Mouse (Mus musculus): ENCODE data around the gene Btbd9.
"Not testable (repeated sequence)": the region's sequence is repeated elsewhere in the genome, so short reads cannot be mapped to it uniquely, and the experiment has no call there.

Gene Btbd9

DNA sequence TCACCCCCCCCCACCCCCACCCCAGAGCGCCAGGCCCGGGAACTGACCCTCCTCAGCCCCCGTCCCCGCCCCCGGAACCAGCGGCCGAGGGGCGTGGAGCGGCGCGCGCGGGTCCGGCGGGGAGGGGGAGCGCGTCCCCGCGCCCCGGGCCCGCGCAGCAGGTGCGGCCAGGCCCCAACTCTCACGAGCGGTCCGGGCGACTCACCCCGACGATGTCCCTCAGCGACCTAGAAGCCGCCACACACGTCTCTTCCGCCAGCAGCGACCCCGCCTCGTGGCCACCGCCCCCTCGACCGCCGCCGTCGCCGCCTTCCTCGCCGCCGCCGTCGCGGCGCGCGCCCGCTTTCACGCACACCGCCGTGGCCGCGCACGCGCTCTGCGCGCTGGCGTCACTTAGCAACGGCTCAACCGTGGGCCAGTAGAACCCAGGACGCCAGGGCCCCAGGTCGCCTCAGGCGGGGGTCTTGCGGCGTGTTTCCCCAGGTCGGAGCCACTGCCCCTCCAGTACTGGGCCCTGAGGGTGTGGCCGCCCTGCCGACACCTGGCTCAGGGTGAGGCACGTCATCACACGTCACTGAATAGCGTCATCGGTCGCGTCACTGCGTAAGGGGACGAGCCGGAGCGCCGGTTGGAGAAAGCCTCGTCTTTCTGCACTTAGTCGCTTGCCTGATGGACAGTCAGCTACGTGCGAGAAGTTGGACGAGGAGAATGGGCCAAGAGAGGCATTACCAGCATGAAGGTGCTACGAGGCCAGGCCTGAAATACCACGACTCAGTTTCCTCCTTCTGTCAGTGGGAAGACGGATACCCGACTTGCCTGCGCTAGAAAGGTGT is at the start of gene Btbd9:
Gene Btbd9 (minus strand): TSS at position 548 of the 833 bp plus-strand sequence.
- DNase-seq = peak; percentile 96 to 99

GRCm38 (mm10) chr17:30624132-30624531 is 47.8 kb upstream of the Btbd9 start, which contains the start of gene Dnah8:
Gene Dnah8, plus strand, starts transcription at chr17:30624354.
- DNase-seq = not testable (repeated sequence)

GRCm38 (mm10) chr17:30623200-30623599 is 46.9 kb upstream of the Btbd9 start:
- no peak for DNase-seq

DNA sequence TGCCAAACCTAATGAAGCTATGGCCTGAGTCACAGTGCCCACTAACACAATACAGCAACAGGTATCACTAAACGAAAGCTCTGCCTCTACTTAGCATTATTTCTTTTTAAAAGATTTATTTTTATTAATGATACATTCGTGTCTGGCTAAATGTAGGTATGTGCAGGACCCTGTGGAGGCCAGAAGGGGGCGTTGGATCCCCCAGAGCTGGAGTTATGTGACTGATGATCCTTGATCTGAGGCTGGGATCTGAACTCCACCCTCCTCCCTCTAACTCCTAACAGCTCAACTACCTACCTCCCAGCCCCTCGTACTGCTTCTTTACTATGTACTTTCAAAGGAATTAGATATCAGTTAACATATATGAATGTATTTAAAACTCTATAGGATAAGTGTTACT is 45.2 kb upstream of the Btbd9 start:
- no peak for DNase-seq

GRCm38 (mm10) chr17:30620548-30620947 is 44.3 kb upstream of the Btbd9 start:
- DNase-seq = no peak

GRCm38 (mm10) chr17:30619153-30619552 is 42.9 kb upstream of the Btbd9 start:
- DNase-seq = no peak

- DNase-seq = no peak
Observed at GRCm38 (mm10) chr17:30618136-30618891, 42.0 kb upstream of the Btbd9 start.

DNA sequence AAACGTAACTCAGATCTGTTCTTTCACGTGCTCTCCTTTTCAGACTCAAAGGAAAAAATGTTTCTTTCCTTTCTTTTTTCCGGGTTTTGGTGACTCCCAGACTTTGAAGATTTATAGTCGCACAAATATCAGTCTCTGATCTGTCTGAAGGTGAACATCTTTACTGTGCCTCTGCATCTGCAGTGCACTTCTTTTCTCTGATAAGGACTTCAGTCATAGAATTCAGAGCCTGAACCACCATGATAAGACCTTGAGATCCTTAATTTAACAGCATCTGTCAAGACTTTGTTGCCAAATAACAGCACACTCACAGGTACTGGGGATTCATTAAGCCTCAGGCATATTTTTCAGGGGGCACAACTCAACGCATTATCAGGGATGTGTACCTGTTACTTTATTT is 39.9 kb upstream of the Btbd9 start:
- no peak for DNase-seq

- DNase-seq = no peak
Observed at GRCm38 (mm10) chr17:30613350-30613749, 37.1 kb upstream of the Btbd9 start.

DNA sequence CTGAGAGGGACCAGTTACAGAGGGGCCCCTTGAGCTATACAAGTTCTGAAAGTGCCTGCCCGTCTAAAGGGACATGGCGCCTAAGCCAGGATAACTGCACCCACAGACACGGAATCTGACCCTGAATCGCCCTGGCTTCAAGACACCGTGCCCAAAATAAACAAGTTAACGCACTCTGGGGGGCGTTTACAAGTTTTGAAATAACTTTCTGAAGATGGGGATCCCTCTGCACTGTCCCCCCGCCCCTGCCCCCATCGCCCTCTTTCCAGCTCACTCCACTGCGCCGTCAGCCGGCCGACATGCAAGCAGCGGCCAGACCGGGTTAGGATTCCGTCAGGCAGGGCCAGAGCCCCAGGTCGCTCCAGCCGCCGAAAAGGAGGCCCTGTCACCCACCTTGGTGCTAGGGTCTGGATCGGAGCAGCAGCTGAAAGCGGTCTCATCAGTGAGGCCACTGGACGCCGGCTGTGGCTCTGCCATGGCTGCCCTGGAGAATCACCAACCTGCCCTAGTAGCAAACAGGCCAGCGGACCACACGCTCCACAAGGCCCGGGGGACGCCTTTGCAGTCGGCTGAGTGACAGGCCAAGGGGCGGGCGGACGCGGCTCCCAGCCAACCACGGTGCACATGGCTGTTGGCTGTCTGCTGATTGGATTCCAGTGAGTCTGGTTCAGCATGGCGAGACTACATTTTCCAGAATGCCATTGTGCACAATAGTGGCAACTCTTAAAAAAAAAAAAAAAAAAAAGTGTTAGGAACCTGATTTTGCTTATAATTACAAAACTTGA is 36.0 kb upstream of the Btbd9 start:
- DNase-seq = peak; percentile 100

- DNase-seq = no peak
Observed at GRCm38 (mm10) chr17:30611221-30612074, 35.2 kb upstream of the Btbd9 start.

- DNase-seq = no peak
Observed at GRCm38 (mm10) chr17:30610739-30611138, 34.5 kb upstream of the Btbd9 start.

GRCm38 (mm10) chr17:30609980-30610307 is 33.7 kb upstream of the Btbd9 start:
- DNase-seq = no peak

DNA sequence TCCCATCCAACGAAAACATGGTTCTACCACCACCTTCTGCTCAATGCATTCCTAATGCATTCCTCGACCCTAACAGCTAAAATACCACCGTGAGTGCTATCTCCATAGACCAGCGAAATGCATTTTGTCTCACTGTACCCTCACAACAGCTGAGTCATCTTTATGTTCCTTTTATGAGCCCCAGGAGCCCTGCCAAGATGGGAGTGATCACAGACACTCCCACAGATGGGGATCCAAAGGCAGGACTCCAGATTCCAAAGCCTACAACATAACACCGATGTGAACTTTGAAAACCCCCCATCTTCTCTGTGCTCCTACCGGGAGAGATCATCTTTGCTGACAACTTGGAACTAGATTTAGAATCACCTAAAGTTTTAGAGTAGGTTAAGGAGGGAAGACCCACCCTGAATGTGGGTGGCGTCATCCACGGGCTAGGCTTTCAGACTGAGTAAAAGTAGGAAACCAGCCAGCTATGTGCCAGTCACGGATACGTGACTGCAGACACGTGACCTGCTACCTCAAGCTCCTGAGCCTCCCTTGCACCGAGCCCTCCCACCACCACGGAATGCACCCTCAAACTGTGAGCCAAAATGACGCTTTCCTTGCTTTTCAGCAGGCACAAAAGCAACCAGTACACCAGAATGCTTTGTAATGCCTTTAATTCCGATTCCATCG is 33.2 kb upstream of the Btbd9 start:
- DNase-seq = no peak

GRCm38 (mm10) chr17:30607909-30608495 is 31.7 kb upstream of the Btbd9 start:
- DNase-seq = no peak

- no peak for DNase-seq
Observed at GRCm38 (mm10) chr17:30607330-30607729, 31.0 kb upstream of the Btbd9 start.

DNA sequence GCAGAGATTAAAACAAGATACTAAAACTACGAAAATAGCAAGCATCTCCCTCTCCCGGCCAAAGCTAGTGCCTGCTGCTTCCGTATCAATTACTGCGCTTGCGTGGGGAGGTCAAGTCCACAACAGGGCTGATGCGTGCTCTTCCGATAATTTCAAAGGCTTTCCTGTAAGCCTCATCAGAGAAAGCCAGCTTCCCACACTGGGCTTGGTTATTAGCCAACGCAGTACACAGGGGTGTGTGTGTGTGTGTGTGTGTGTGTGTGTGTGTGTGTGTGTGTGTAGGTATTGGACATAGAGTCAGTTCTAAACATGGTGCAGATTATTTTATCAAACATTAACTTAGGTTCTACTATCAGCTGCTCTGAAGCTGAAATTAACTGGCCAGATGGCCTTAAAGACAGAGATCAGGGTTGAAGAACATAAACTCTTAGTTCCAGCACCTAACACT is 30.4 kb upstream of the Btbd9 start:
- no peak for DNase-seq

DNA sequence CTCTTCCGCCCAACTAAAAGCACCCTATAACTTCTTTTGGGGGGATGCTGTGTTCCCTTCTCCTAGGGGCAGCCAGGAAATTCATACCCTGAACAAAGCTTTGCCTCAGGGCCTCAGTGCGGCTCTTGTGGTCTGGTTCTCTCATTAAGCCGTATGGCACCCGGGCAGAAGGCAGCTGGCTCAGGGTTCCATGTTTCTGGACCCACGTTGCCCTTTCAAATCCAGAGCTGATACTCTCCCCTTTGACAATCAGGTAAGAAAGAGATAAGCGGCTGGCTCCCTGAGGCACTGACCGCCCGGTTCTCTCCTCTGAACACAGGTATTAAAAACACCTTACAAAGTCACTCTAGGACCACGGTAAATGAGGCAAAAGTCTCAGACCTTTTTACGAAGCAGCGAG is 29.9 kb upstream of the Btbd9 start:
- DNase-seq = no peak

DNA sequence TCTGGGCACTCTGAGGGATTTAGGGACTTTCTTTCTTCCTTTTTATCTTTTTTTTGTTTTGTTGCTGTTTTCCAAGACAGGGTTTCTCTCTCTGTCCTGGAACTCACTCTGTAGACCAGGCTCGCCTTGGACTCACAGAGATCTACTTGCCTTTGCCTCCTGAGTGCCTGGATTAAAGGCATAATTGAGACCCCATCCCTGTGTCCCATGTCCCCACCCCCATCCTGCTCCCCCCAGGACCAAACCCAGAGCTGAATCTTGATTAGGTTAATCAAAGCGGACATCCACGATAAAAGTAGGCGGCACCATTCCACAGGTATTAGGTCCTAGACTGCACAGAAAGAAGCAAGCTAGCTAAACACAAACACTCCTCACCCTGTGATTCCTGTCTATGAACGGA is 28.7 kb upstream of the Btbd9 start:
- DNase-seq = no peak

DNA sequence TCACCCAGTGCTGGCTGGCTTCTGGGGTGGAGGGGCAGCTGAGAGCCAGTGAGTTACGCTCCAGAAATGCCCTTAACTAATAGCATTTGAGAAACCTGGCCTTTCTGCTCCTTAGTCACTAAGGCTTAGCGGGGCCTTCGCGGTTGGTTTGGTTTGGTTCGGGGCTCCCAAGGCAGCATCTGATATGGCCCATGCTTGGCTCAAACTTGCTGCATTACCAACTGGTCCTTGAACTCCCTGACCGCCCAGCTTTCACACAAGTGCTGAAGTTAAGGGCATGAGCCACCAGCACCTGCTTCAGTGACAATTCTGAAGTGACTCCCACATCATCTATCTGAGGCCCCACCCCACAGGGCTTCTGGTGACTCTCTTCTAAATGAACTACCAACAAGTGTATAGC is 28.0 kb upstream of the Btbd9 start:
- DNase-seq = no peak

DNA sequence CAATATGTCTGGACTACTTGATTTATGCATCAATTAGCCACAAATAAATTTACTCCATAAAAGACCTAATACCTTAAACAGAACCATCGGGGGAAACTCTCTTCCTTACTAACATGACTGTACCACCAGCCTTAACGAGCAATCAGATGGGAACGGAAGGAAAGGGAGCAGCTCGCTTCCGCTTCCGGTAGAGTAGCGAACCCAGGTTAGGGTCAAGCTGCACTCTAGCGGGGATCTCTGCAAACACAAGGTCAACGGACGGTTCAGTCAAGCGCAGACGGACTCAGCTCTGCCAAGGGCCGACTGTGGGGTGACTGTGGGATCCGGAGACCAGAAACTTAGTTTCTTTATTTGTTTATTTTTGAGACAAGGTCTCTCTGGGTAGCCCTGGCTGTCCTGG is 25.9 kb upstream of the Btbd9 start:
- no peak for DNase-seq

Measured in cerebellum, adult 18-20 months (tissue).